Comparison of ENCODE assay signal across 8 mouse cellular contexts in genomic region chr5:144545653-144546422, GRCm38 (mm10). TPM values are rescaled to one million over a fixed set of nuclear protein-coding genes. Genes with fewer than 3 reads are reported as not detected.
DNase-seq lines count a peak whose midpoint lies in the region; ATAC-seq and TF ChIP-seq lines count a peak whose summit lies in the region.

TSS of gene Nptx2 (plus strand) at chr5:144545902.

- H3K9me3 ChIP-seq in heart, embryonic 10.5 days, result no peaks in the 10 kb centered on the region
- no peaks in the 10 kb centered on the region for H3K9me3 ChIP-seq in kidney, embryonic 14.5 days (ENCODE audit: control insufficient read depth, low read length)
- no peaks in the 10 kb centered on the region for H3K9me3 ChIP-seq in limb, embryonic 11.5 days (ENCODE audit: control insufficient read depth, low read length)
- H3K9me3 ChIP-seq in midbrain, embryonic 13.5 days, result no peaks in the 10 kb centered on the region
- no peaks in the 10 kb centered on the region for H3K9me3 ChIP-seq in stomach, embryonic 16.5 days (replicated peaks; ENCODE audit: control insufficient read depth, low read length)

- peak within 1 kb of the TSS; percentile 46 for H3K4me2 ChIP-seq in kidney, embryonic 14.5 days (replicated peaks; ENCODE audit: low read depth, low read length)
- peak within 1 kb of the TSS; percentile 34 for H3K4me2 ChIP-seq in limb, embryonic 11.5 days (ENCODE audit: low read depth, severe bottlenecking)
- peak within 1 kb of the TSS; percentile 63 for H3K4me2 ChIP-seq in midbrain, embryonic 13.5 days (replicated peaks)
- peak within 1 kb of the TSS; percentile 68 for H3K4me2 ChIP-seq in stomach, embryonic 16.5 days (ENCODE audit: low read depth, low read length)

- H3K36me3 ChIP-seq in heart, embryonic 10.5 days, result no peaks in the 10 kb centered on the region; the same call in 1 of the 2 replicates
- H3K36me3 ChIP-seq in kidney, embryonic 14.5 days (ENCODE audit: control insufficient read depth, insufficient read depth, low read length), result no peaks in the 10 kb centered on the region
- H3K36me3 ChIP-seq in limb, embryonic 11.5 days (ENCODE audit: control insufficient read depth, insufficient read depth, low read length), result no peaks in the 10 kb centered on the region
- H3K36me3 ChIP-seq in midbrain, embryonic 13.5 days, result no peaks in the 10 kb centered on the region
- H3K36me3 ChIP-seq in stomach, embryonic 16.5 days (ENCODE audit: control insufficient read depth, insufficient read depth, low read length), result no peaks in the 10 kb centered on the region

- peak; percentile 5 for DNase-seq in c-Kit-positive CD71-positive TER-119-negative erythroid progenitor cells, embryonic 14.5 days (ENCODE audit: low read depth)
- peak; percentile 85 for DNase-seq in heart, embryonic 10.5 days (ENCODE audit: low spot score)
- DNase-seq in limb, embryonic 11.5 days (ENCODE audit: low spot score), result peak; percentile 87
- no peak for DNase-seq in spleen, postnatal 36 days (ENCODE audit: low spot score in 2 of 2)

- H3K27me3 ChIP-seq in heart, embryonic 10.5 days (ENCODE audit: insufficient read depth, poor library complexity, severe bottlenecking), result peaks cover 72% of the 10 kb centered on the region
- peaks cover 60% of the 10 kb centered on the region for H3K27me3 ChIP-seq in kidney, embryonic 14.5 days (ENCODE audit: control insufficient read depth, insufficient read depth, low read length)
- H3K27me3 ChIP-seq in limb, embryonic 11.5 days (ENCODE audit: control insufficient read depth, insufficient read depth, low read length), result peaks cover 31% of the 10 kb centered on the region
- H3K27me3 ChIP-seq in midbrain, embryonic 13.5 days, result peaks cover 49% of the 10 kb centered on the region
- H3K27me3 ChIP-seq in stomach, embryonic 16.5 days (ENCODE audit: control insufficient read depth, insufficient read depth, low read length), result peaks cover 23% of the 10 kb centered on the region

- 0 out of 2 replicates have a peak, but pooled peaks cover 5% of the 10 kb centered on the region for H3K4me1 ChIP-seq in embryonic fibroblast, embryonic 13.5 days (ENCODE audit: control insufficient read depth, insufficient read depth, low read length)
- H3K4me1 ChIP-seq in heart, embryonic 10.5 days, result peaks cover 19% of the 10 kb centered on the region
- H3K4me1 ChIP-seq in kidney, embryonic 14.5 days (ENCODE audit: control insufficient read depth, insufficient read depth, low read length), result no peaks in the 10 kb centered on the region
- no peaks in the 10 kb centered on the region; the same call in 1 of the 2 replicates for H3K4me1 ChIP-seq in limb, embryonic 11.5 days (ENCODE audit: control insufficient read depth, insufficient read depth, low read length)
- H3K4me1 ChIP-seq in midbrain, embryonic 13.5 days (replicated peaks), result peaks cover 58% of the 10 kb centered on the region
- H3K4me1 ChIP-seq in stomach, embryonic 16.5 days (ENCODE audit: control insufficient read depth, insufficient read depth, low read length), result peaks cover 4% of the 10 kb centered on the region; the same call in 1 of the 2 replicates

- 0 out of 2 replicates have a peak, but pooled peaks have one; percentile 11 for TF ChIP-seq CTCF in embryonic fibroblast, embryonic 13.5 days (IDR thresholded peaks at IDR 0.05; ENCODE audit: borderline replicate concordance, insufficient read depth, low read length)

- H3K27ac ChIP-seq in embryonic fibroblast, embryonic 13.5 days (ENCODE audit: insufficient read depth, low read length), result no peak within 1 kb of the TSS
- peak within 1 kb of the TSS; percentile 59; the same call in 1 of the 2 replicates for H3K27ac ChIP-seq in heart, embryonic 10.5 days
- no peak within 1 kb of the TSS for H3K27ac ChIP-seq in kidney, embryonic 14.5 days (ENCODE audit: low read depth, low read length)
- no peak within 1 kb of the TSS for H3K27ac ChIP-seq in limb, embryonic 11.5 days (replicated peaks; ENCODE audit: low read depth, low read length)
- H3K27ac ChIP-seq in midbrain, embryonic 13.5 days, result 0 out of 2 replicates have a peak within 1 kb of the TSS, but pooled peaks have one; percentile 21
- H3K27ac ChIP-seq in stomach, embryonic 16.5 days (ENCODE audit: low read length), result no peak within 1 kb of the TSS

- peak within 1 kb of the TSS; percentile 22 for H3K4me3 ChIP-seq in embryonic fibroblast, embryonic 13.5 days (ENCODE audit: insufficient read depth, low read length)
- H3K4me3 ChIP-seq in heart, embryonic 10.5 days, result peak within 1 kb of the TSS; percentile 52
- peak within 1 kb of the TSS; percentile 34 for H3K4me3 ChIP-seq in kidney, embryonic 14.5 days (ENCODE audit: low read length)
- peak within 1 kb of the TSS; percentile 19 for H3K4me3 ChIP-seq in limb, embryonic 11.5 days (ENCODE audit: low read depth, low read length)
- H3K4me3 ChIP-seq in midbrain, embryonic 13.5 days (replicated peaks), result peak within 1 kb of the TSS; percentile 44
- H3K4me3 ChIP-seq in stomach, embryonic 16.5 days (replicated peaks; ENCODE audit: low read length), result peak within 1 kb of the TSS; percentile 44

- peak; percentile 99 for ATAC-seq in kidney, embryonic 14.5 days (ENCODE audit: low FRiP score, low TSS enrichment)
- ATAC-seq in limb, embryonic 11.5 days (ENCODE audit: insufficient number of reproducible peaks, low FRiP score, low TSS enrichment, low read depth), result peak; percentile 92
- ATAC-seq in midbrain, embryonic 13.5 days, result peak; percentile 87
- peak; percentile 94 for ATAC-seq in stomach, embryonic 16.5 days (ENCODE audit: insufficient read depth, low FRiP score)

- WGBS in heart, embryonic 10.5 days, result under 1% methylated on average over 98 of the region's 99 CpGs
- under 1% methylated on average over 90 of the region's 99 CpGs for WGBS in kidney, embryonic 14.5 days
- WGBS in limb, embryonic 11.5 days, result 1% methylated on average over 97 of the region's 99 CpGs
- WGBS in midbrain, embryonic 13.5 days, result under 1% methylated on average over 99 of the region's 99 CpGs
- WGBS in stomach, embryonic 16.5 days, result 1% methylated on average over 99 of the region's 99 CpGs

- peak; percentile 87 for TF ChIP-seq POLR2A in embryonic fibroblast, embryonic 13.5 days (IDR thresholded peaks at IDR 0.05; ENCODE audit: low read depth, low read length)

- H3K9ac ChIP-seq in kidney, embryonic 14.5 days (ENCODE audit: low read depth, low read length), result peak within 1 kb of the TSS; percentile 31; the same call in 1 of the 2 replicates
- H3K9ac ChIP-seq in limb, embryonic 11.5 days (ENCODE audit: low read length), result no peak within 1 kb of the TSS
- H3K9ac ChIP-seq in midbrain, embryonic 13.5 days (replicated peaks), result peak within 1 kb of the TSS; percentile 59
- peak within 1 kb of the TSS; percentile 60 for H3K9ac ChIP-seq in stomach, embryonic 16.5 days (ENCODE audit: low read length)

RNA-seq across cellular contexts. Expression of gene Nptx2, which starts in this region (rescaled TPM):
- 9.9 and 11.5 TPM in 2 replicates for polyA plus RNA-seq in embryonic fibroblast, embryonic 13.5 days (2011; ENCODE audit: insufficient read length, low read depth, missing spikeins)
- polyA plus RNA-seq in heart, embryonic 10.5 days (2016; fragmentation: Nextera tagmentation; extraction: Ambion mirVana), result 1.1 and 1.6 TPM in 2 replicates
- 0.59 and 0.80 TPM in 2 replicates for polyA plus RNA-seq in kidney, embryonic 14.5 days (2014; fragmentation: Nextera tagmentation; extraction: Ambion mirVana)
- 0.17 and 0.23 TPM in 2 replicates for polyA plus RNA-seq in limb, embryonic 11.5 days (2014; fragmentation: Nextera tagmentation; extraction: Ambion mirVana)
- 2.4 and 3.0 TPM in 2 replicates for polyA plus RNA-seq in midbrain, embryonic 13.5 days (2015; fragmentation: Nextera tagmentation; extraction: Ambion mirVana)
- 1.6 and 1.9 TPM in 2 replicates for polyA plus RNA-seq in stomach, embryonic 16.5 days (2015; fragmentation: Nextera tagmentation; extraction: Ambion mirVana)

Comparison
In these comparisons a context has a peak if more than half of its experiments do, and no peak if none do; other contexts are left out.
1. Peak in ATAC-seq, H3K4me3 ChIP-seq, H3K9ac ChIP-seq and H3K4me2 ChIP-seq in kidney, embryonic 14.5 days; RNA of the gene not detected or under 1 TPM.
2. Peak in DNase-seq, ATAC-seq, H3K4me3 ChIP-seq and H3K4me2 ChIP-seq in limb, embryonic 11.5 days; RNA of the gene not detected or under 1 TPM.
3. DNase-seq: peak in c-Kit-positive CD71-positive TER-119-negative erythroid progenitor cells, embryonic 14.5 days (single experiment) and heart, embryonic 10.5 days (single experiment); none in spleen, postnatal 36 days (0 of 2).
4. H3K27ac ChIP-seq: peak in heart, embryonic 10.5 days (single experiment) and midbrain, embryonic 13.5 days (single experiment); none in embryonic fibroblast, embryonic 13.5 days (single experiment), kidney, embryonic 14.5 days (single experiment), limb, embryonic 11.5 days (single experiment) and stomach, embryonic 16.5 days (single experiment).
5. Peak in every context shown above with its lines, with median percentiles within 50 percentile points of each other: H3K4me3 ChIP-seq, ATAC-seq and H3K4me2 ChIP-seq.